Mouse (Mus musculus) heart, adult 11 months (tissue): ENCODE measurements at regions not wholly inside any gene's neighbourhood (a gene's known extent, or its start where the extent isn't known, plus 50 kb on each side); places are given as distances from the start of the nearest gene placed in this dataset.

ENCODE experiments used
- DNase-seq: peaks from one replicate; pipeline ENCODE4 v3.0.0; 2022

DNA sequence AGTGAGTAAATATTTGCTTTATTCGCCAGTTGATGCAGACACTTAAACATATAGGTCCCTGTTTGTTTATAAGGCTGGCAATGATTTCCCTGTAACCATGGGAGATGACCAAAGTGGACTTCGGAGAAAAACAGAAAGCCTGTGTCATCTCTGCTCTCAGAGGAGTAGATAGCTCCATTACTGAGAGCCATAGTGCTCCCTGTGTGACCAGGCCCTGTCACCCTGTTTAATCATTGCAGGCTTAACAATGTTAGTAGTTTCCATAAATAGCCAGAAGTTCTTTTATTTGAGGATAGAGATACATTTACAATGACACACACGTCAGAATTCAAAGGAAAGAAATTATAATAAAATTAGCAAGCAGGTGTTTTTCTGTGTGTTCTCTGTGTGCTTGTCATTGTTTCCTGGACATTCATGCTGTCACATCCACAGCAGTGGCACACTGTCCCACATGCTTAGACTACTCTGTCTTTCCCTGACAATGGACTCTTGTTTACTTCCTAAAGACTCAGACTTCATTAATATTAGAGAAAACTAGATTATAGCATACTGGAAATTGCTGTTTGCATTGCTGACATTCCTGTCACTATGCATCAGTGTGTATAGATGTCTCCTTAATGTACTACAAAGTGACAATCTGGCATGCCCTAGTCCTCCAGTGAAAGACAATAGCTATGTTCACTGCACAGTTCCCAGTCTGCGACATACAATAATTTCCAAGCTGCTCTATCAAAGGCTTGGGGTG lies 115.8 kb upstream of the Tent5a start:
- no peak for DNase-seq

DNA sequence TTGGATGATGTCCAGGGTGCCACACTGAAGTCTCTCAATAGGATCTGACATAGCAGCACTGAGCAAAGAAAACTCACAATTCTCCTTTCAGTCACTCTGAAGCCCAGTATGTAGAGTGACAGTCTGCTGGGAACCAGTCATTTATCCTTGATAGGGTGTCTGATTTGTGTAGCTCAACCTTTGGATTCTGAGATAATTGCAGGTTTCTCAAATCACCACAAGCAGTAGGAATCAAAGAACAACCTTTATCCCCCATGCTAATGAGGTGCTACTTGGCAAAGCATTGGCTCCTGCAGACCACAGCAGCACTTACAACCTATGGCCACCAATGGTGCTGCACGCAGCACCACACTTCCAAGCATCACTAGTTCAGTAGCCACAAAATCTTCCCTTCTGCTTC lies 112.5 kb upstream of the Tent5a start:
- DNase-seq, result no peak

DNA sequence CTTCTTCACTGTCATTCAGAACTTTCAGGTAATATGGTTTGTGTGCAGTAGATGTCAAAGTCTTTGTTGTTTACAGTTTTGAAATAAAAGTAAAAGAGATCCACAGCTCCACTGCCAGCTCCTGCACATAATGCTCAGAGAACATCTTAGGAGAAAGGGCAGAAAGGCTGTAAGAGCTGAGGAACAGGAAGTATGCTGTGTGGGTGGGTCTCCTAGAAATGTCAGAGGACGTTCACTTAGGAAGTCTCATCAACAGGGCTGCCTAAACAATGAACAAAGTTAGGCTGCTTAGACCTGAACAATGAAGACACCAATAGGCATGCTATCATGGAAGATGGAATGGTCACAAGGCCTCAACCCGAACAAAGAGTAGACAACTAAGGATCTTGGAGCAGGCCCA lies 105.1 kb upstream of the Tent5a start:
- no peak for DNase-seq

DNA sequence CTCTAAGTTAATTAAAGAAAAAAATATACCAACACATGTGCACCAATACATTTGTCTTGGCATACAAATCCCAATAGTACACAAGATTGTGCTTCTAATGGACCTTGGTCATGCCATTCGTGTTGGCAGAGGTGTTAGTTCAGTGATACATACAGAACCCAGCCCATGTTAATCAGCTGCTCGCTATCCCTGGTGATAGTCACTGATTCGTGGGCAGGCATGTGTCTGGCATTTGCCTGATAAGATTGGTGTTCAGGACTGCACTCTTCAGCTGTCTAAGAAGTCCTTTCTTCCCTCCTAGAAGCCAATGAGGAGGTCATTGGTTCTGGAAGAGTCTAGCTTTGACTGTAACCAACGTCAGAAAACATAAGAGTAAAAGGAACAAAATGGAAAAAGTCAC lies 99.7 kb upstream of the Tent5a start:
- DNase-seq, result no peak

DNA sequence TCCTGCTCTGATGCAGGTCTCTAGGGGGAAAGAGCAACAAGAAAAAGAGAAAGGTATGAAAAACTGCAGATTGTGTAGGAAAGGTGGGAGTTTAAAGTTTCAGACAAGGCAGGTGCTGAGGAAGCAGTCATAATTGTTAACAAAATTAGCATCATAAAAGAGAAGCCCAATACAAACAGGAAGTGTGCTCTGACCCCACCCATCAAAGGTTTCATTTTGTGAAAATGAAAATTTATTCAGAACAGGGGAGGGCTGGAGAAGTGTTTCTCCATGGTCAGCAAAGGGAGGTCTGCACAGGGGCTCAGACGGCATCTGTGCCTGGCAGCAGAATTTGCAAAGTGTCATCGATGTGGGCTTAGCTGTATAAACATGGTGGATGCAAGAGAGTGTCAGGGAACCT lies 96.8 kb upstream of the Tent5a start:
- DNase-seq, result no peak

DNA sequence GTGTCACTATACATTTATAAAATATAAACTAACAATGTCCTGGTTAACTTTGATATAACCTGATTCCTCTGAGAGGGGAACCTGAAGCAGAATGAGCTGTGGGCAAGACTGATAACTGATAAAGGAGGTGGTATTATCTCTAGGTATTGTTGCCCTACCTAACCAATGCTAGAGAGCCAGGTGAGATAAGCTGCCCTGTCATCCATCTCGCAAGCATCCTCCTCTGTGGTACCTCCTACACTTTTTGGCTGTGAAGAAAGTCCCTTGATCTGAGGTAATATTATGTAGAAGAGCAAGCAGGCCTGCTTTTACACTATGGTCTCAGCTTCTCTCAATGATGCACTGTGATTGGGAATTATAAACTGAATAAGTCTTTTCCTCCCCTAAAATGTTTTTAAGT lies 87.2 kb upstream of the Tent5a start:
- DNase-seq, result no peak

DNA sequence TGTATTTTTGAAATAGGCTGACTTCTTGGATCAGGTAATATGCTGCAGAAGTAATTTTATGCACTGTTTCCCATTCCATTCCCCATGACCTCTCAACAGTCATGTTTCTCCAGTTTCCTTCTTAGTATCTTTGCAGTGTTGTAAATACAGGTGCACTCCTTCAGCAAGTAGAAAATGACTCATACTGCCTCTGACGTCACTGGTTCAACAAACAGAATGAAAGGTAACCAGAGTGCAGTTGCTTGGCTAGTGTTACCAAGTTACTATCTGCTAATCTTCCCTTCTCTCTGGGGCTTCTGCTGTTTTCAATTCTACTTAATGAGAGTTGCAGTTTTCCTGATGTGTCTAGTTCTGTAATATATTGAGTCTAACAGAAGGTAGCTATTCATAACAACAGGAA lies 86.7 kb upstream of the Tent5a start:
- no peak for DNase-seq

DNA sequence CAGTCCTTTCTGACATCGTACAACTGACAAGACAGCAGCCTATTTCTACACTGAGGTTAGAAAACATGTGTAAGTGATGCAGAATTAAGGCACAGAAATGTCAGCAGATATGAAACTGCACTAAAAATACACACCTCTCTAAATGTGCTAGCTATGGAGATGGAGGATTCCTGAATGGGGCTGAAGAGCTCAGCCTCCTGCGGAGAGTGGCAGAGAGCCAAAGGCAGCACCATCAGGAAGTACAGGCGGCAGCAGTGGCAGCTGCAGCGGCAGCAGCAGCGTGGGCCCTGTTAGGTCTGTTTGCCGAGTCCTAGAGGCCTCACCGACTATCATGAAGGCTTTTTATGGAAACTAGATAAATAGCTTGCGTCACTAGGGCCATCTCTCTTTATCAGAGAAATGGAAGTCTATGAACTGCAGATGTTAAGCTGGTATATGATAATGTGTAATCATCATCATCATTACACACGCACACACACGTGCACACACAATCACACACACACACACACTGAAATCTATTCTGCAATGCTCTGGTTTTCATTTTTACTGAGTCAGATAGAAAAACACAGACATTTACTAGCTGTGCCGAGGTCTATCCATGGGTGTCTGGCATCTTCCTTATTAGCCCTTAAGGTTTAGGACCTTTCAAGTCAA lies 83.6 kb upstream of the Tent5a start:
- DNase-seq, result peak; percentile 92

DNA sequence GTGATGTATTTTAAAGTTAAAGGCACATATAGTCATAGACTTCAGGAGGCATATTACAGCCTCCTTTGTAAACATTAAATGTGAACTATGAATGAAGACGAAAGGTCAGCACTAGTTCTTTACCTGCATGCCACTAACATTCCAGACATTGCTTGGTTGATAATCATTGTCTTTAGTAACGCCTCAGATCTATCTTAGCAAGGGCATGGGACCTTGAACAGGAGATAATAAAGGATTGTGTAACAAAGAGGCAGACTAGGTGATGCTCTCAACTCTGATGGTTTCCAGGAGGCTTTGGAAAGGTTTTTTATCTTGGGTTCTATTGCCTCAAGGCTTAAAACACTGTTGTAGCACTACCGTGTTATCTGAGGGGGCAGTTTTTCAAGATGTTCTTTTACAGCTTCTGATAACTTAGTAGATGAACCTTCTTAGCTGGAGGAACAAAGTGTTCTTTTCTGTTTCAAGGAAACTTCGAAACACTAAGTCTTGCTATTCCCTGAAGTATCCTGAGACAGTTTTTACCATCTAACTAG lies 82.9 kb upstream of the Tent5a start:
- DNase-seq, result no peak

DNA sequence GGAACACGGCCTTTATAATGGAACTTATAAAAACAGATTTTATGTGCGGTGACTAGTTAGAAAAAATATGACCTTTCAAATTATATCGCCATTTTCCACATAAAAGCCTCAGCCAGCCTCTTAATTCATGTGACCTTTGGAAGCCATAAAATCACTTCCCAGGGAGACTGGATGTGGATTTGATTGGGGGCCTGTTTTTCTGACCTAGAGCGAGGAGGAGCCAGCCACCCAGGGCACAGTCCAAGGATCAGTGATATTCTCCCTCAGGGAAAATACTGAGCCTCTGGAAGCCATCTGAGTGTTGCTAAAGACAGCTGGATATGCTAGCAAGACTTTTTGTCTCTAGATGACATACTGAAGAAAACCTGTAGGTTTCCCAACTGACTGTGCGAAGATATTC lies 81.3 kb upstream of the Tent5a start:
- DNase-seq, result no peak

DNA sequence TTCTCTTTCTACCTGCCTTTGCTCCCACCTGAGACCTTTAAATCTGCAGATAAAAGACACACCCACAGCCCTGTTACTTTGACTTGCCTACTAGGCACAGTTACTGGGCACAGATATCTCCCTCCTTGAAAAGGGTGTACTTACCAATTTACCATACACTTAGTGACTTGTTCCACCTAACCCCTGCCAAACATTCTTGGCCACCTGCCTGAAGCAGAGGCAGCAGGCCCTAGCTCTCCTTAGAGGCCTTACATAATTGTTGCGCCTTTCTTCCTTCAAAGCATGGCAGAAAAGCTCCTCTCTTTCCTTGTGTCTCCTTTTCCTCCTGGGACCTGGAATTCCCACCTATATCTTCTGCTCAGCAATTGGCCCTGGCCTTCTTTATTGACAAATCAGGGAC lies 80.4 kb upstream of the Tent5a start:
- DNase-seq, result peak; percentile 92

DNA sequence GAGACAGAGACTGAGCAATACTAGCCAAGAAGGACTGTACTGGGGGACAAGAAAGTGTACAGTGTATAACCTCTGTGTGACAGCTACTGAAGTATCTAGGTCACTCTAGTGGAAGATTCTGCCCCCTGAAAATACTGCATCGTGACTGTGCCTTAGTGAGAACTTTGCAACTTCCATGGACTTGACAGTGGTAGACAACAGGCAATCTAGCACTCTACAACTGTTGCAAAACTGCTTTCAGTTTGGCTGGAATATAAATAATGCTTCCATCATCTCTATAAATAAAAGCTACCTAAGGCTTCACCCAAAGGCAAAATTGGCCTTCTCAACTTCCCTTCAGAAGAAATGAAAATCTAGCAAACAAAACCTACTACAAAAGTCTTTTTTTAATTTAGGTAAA lies 74.6 kb upstream of the Tent5a start:
- no peak for DNase-seq

DNA sequence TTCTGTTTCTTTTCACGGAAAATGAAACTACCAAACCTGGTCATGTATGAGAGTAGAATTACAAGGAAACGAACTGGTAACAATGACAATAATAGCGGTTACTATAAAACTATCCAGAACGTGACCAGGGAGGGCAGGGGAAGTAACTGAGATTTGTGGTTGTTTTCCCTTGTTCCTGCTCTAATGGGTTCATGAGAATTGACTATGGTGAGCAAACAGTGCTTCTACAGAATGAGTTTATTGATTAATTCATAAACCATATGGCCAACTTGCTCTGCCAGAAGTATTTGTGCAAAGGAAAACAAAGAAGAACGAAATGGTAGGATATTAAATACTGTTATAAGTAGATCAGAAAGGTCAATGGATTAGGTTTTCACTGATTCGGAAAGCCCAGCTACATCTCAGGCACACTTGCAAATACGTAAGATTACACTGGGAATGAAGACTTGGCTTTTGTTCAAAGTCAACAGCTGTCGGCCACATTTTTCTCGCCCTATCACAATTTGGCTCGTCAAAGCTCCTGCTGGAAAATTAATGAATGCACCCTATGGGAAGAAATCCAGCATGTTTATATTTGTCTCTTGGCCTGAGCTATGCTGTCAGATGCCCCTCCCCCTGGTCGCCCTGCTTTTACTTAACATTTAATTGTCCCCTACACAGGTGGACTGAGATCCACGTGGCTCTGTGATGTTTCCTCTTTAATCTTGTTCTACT lies 73.6 kb upstream of the Tent5a start:
- peak; percentile 89 for DNase-seq

DNA sequence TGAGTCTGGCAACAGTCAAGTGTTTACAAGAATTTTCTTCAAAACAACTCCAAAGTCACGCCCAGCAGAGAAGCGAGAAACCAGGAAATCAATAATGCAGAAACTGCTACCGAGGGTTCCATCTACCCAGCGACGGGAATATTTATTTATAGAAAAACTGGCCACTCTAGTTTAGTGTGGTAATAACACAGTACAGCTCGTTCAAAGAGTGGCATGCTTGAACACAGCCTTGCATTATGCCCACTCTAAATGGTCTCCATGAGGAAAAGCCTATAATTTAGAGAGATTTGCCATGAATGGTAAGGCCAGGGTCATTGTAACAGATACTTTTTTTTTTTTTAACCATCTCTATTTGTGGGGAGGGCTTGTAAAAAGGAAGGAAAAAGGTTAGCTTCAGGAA lies 67.8 kb upstream of the Tent5a start:
- no peak for DNase-seq

DNA sequence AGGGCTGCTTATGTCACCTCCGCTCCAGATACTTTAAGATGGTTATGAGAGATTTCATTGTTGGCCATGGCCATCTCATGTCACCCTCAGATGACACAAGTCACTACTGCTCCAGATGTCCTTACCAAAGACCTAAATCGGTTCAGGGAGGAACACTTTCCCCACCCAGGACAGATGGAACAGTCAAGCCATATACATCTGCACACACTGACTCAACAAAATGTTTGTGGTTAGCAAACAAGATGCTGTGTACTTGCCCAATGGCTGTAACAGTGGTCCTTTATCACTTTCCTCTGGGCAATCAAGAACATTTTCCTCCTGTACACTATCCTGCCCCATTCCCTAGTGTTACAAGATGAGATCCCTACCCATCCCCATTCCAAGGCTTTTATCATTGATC lies 64.1 kb upstream of the Tent5a start:
- no peak for DNase-seq

DNA sequence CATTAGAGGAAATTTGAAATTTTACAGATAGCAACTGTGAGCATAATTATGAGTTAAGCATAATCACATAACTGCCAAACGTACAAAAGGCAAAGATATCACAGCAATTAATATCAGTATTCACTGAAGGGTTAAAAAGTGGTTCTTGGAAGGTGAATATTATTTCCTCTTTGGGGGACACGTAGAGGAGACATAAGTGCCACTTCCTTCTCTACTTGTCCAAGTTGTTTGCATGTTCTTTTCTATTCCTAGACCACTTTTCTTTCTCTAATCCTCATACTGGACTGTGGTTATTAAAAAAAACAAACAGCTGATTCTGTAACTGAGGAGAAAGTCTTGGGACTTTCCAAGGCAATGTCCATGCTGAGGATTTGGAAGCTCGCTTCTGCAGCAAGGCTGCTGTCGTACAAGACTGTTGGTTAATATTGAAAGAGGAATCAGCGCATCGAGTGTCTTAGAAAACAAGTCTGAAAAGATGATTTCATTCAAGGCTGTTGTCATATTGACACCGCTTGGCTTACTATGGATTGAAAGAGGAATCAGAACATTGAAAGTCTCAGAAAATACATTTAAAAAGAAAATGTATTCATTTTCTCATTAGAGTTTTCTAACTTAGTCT lies 61.7 kb upstream of the Tent5a start:
- peak; percentile 73 for DNase-seq

DNA sequence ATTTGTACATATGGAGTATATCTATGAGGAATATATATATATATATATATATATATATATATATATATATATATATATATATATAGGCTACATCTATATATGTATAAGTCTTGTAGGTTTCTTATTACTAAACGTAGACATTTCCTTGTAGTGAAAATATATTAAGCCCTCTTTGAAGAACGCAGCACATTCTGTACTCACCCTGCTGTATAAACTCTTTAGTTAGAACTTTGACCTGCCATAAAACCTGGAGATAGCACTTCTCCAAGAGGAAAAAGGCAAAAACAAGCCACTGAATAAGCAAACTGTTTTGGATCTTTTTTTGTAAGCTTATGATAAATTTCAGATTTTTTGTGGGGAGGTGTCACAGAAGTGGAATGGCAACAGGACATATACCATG lies 55.3 kb upstream of the Tent5a start:
- no peak for DNase-seq

DNA sequence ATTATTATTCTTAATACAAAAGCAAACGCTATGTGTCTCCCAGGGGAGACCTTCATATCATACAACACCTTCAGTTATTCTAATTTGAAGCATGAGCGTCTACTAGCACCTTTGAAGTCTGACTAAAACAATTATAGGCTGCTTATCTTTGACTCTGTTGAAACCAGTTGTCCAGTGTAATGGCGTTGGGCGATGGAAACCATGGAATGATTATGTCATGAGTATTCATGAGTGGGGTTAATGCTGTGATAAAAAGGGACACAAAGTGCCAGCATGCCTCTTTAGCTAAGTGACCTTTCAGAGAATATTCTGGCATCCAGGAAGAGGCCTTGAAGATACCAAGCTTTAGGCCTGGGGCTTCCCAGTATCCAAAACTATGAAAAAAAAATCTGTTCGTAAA lies 53.6 kb upstream of the Tent5a start:
- DNase-seq, result peak; percentile 93

DNA sequence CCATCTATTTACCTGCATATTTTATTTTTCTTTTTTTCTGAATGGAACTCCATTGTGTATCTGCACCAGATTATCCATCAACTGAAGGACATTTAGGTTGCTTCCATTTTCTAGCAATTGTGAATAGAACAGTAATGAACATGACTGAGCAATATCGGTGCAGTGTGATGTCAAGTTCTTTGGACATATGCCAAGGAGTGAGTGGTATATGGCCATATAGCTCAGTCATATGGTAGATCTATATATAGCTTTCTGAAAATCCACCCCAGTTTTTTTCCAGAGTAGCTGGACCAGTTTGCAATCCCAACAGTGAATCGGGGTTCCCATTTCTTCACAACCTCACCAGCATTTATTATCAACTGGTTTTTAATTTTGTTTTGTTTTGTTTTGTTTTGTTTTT lies 52.0 kb upstream of the Tent5a start:
- DNase-seq, result no peak
